Mouse (Mus musculus) cerebellum, adult 18-20 months (tissue): Measurements from ENCODE around the gene Mllt10.

Source experiments
- DNase-seq, 2 experiments: peaks; one replicate each; pipeline ENCODE4 v3.0.0; 2021

Mllt10 gene

DNA sequence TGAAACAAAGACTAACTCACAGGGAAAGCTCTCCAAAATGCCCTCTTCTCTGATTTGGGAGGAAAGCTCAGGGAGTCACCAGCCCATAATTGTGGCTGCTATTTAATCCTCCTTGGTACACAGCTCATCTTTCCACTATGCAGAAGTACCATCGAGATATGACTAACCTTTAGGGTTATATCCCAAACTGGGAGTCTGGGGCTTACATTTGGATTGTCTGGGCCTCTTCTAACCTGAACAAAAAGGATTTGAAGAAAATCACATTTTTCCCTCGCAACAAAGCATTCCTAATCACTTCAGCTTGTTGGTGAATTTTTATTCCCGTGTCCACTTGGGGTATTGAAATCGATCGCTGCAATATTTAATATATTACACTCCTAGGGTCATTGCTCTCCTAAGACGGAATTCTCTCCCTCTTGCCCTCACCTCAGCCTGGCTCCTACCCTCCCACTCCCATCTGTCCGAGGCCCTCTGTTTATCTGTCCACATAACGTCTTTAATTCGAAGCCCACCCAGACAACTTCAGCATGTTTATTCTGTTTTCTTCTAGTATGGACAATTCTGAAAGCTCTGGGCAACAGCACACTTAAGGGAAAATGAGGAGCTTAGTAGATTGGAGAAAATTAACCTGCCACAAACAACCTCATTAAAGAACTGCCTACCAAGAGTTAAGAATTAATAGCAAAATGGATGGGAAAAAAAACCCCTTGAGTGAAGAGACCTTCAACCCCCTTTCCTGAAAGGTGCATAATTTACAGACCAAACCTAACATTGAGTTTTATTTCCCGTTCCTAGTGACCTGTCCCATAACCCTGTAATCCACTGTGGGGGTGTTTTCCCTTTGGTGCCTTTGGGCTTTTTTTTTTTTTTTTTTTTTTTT lies 20.4 kb upstream of the Mllt10 start:
- DNase-seq, result no peak

DNA sequence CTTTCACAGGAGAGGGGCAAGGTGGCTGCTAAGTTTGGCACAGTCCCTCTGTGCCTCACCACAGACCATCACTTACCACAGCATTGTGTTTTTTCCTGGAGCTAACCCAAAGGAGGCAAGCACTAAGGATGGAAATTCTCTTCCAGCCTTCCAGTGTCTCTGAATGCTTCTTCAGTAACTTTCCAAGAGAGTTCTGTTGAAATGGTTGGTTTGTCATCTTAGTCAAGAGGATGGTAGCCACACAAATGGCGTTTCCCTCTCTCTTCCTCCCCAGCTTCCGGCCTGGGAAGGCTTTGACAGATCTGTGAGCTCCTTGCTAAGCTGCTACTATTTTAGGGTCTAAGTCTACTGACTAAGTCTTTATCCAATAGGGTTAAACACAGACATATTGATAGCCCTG lies 17.5 kb upstream of the Mllt10 start, which contains the start of gene A930004D18Rik:
A930004D18Rik (minus strand) TSS at position 247 of the 400 bp plus-strand sequence.
- DNase-seq, result no peak

GRCm38 (mm10) chr2:18038141-18038752 lies 16.8 kb upstream of the Mllt10 start:
- no peak for DNase-seq

DNA sequence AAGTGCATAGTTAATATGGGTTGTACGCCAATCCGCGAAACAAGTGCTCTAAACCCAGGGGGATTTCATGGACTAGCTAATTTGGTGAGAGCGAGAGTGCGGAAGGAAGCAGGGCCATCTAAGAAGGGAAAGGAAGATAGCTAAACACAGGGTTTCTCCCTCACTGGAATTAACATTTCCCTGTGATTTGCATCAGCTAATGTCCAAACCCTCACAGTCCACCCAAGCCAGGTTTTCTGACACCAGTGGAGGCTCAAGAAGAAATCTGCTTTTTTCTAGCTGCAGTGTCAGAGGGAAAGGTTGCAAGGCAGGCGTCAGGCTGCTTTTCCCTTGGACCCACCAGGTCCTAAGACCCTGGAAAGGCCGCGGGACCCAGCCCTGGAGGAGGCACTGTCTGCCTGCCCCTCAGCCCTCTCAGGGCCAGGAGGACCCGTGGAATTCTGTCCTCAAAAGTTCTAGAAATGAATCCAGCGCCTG lies 16.1 kb upstream of the Mllt10 start:
- DNase-seq, result no peak

DNA sequence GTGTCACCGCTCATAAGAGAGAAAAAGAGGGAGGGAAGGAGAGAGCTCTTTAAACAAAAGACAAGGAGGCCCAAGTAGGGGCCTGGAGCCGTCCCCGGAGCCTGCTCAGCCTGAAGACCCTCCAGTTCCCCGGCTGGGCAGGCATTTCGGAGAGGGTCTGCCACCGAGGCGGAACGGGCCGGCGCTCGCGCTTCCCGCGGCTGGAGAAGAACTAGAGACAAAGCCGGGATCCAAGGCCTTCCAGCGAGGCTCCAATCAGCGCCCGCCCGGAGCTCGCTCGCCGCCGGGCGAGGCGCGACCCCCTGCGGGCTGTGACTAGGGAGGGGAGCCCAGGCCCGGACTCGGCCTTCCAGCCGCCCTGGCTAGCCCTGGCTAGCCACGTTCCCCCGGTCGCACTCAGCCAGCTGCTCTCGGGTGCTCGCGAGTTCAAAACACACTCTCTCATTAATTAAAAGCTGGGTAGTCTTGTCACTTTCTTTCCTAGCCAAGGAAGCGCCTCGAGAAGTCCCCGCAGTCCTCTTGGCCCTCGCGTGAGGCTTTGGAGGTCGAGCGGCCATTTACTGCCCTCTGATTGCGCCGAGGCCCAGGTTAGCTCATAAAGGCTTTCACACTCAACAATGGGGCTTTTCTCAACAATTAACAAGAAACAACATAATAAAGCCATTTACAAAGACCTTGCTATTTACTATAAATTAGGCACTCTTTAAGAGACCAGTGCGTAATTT lies 15.3 kb upstream of the Mllt10 start:
- peak in 1 of 2 experiments; percentile 19 for DNase-seq

GRCm38 (mm10) chr2:18040347-18041160 lies 14.5 kb upstream of the Mllt10 start:
- DNase-seq, result no peak

DNA sequence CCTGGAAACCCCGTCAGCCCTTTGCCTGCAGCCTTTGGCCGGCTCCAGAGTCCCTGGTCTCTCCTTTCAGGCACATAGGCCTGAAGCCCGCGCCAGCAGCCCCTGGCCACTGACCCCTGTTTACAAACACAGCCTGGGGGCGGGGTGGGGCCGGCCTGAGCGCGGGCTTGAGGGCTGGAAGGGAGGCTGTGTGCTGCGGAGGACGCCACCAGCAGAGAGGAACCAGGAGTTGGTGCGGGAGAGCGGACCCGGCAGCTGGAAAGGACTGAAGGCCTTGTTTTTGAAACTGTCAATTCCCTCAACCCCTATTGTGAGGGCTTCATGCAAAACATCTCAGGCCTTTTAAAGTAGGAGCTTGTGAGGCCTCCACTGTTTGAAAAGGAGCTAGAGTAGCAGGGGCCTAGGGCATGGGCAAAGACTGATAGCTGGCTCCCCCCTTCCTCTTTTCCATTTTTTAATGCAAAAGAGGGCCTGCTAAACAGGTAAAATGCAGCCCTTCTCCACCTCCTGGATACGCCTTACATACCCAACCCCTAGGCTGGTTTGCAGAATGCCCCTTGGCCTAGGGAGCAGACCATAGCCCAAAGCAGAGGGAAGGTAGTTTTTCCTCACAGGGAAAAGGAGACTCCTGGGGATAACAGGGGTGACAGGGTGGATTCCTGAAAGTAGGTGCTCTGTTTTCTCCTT lies 13.7 kb upstream of the Mllt10 start:
- no peak for DNase-seq

DNA sequence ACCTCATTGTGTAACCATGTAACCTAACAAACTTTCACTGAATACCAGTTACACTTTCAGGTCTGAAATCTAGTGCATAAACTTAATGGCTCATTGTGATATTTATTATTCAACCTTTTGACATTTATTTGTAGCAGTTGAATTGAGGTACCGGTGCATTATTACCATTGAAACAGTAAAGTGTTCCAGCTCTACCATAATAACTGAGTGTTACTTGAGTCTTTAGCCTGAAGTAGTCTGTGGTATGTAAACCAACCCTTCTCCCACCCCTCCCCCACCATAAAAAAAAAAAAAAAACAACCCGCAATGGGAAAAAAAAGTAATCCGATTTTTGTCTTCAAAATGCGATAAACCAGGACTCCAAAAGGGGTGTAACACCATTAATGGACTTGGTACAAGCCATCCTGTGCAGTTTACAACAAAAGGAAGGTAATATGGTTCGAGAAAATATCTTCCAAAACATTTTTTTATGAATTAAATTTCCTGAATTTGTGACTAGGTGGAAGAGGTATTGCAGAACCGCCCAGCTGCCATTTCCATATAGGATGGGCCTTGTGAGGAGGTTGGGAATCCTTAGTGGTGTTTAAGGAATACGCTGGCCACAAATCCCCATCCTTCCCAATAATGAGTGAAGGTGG lies 9.8 kb upstream of the Mllt10 start:
- DNase-seq, result no peak

DNA sequence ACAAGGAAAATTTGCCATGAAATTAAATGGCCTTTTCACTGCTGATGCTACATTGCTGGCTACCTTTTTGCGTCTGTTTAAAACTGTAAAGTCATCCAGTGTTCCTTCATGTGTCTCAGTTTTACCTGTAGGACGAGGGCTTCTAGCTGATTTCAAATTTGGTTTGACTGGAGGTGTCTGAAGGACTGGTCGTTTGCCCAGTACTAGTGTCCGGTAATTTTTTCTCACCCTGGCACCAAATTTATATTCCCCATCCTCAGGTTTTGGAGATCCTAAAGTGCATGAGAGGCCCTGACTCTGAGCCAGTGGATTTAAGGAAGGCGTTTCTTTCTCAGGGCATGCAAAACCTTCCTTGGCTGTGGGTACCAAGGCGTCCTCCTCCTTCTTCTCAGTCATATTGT lies 9.3 kb upstream of the Mllt10 start:
- no peak for DNase-seq

- DNase-seq, result no peak
Observed at GRCm38 (mm10) chr2:18046186-18046585, 8.9 kb upstream of the Mllt10 start.

DNA sequence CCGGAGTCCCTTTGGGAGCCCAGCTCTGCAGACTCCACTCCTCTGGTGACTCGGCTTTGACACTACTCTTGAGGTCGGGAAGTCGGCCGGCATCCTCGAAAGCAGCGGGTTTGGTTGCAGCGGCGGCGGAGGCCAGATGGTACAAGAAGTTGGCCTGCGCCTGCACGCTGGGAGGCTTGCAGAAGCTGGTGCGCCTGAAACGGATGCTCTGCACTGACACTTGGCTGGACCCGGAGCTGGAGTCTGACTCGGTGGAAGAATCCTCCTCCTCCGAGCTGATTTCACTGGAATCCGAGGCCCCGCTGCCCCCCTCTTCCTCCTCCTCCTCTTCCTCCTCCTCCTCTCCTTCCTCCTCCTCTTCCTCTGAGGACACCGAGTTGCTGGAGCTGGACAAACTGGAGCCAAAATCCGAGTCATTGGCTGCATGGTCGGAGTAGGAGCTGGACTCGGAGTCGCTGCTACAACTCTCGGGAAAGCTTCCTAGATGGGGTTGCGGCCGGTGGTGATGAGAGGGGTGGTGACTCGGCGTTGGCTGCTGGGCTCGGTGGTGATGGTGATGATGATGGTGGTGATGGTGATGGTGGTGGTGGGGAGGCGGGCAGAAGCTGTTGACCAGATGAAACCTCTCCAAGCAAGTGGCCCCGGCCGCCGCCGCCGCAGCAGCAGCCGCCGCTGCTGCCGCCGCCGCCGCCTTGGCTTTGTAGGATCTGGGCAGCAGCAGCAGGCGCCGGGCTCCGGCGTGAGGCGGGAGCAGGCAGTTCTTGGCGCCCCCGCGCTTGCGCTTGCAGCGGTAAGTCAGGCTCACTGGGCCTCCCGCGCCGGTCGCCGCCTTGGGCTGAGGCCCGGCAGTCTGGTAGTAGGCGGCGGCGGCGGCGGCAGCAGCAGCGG lies 8.0 kb upstream of the Mllt10 start:
- peak; percentile 68 to 80 for DNase-seq

- DNase-seq, result peak; percentile 75 to 86
Observed at GRCm38 (mm10) chr2:18047646-18048452, 7.2 kb upstream of the Mllt10 start.

DNA sequence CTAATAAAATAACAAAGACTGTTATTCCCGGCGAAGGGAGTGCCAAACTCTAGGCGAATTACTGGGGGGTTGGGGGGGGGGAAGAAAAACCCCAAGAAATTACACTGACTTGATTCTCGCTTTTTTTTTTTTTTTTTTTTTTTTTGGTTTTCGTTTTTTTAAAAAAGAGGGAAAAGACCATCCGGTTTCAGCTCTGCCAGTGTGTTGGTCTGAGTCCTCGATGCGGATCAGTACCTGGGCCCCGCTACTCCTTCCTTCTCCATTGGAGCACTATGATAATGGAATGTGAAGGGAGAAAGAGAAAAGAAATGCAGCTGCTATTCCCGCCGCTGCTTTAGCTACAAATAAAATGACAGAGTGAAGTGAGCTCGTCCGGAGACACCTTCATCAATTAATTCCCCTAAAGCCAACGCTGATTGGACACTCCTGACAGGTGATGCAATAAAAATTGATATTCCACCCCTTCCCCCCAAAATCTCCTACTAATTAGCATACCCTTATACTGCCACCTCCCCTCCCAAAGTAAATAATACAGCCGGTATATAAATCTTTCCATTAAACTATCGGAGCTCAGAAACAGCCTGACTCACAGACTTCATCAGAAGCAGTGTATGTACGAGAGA lies 6.5 kb upstream of the Mllt10 start, which contains the start of gene Skida1:
Skida1 (minus strand) TSS at position 599 of the 623 bp plus-strand sequence.
- DNase-seq, result no peak

DNA sequence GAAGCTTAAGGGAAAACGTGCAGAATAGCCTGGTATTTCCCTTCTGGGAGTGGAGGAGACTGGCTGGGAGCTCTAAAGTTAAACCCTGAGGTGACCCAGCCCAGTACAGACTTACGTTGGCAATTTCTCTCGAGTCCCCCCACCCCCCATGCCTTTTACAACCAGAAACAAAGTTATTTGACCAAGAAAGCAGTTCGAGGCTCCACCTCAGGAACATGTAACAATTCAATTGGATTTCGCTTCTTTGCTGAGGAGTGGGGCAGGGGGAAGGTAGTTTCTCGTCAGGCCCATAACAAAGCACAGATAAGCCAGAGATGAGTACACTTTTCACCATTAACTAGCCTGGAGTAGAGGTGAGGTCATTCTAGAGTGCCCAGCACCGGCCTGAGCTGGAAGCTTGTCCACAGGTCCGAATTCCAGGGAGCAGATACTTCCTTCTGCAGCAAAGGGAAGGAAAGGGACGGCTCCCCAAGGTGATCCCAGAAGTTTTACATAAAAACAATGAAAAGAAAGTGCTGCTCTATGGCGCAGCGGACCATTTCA lies 5.7 kb upstream of the Mllt10 start:
- DNase-seq, result no peak

- no peak for DNase-seq
Observed at GRCm38 (mm10) chr2:18050018-18050417, 5.0 kb upstream of the Mllt10 start.

GRCm38 (mm10) chr2:18050541-18050985 lies 4.5 kb upstream of the Mllt10 start:
- no peak for DNase-seq

GRCm38 (mm10) chr2:18051026-18051830 lies 3.8 kb upstream of the Mllt10 start:
- no peak for DNase-seq

GRCm38 (mm10) chr2:18051831-18052170 lies 3.2 kb upstream of the Mllt10 start:
- DNase-seq, result no peak
